Mouse (Mus musculus): Measurements from ENCODE around the gene Slc5a9. TPM values are rescaled to one million over a fixed set of nuclear protein-coding genes. Genes with fewer than 3 reads are reported as not detected.

Slc5a9 gene
- polyA plus RNA-seq (2014; fragmentation: Illumina TruSeq; extraction: RNeasy Lipid Tissue Mini Kit (QIAGEN cat#74804); ENCODE audit: low read depth, low replicate concordance), result 0.57 TPM

GRCm38 (mm10) chr4:111902775-111903174 lies at the start of gene Slc5a9:
Slc5a9 (minus strand) TSS chr4:111902918.

GRCm38 (mm10) chr4:111919092-111919491 lies 16.4 kb upstream of the Slc5a9 start, which contains the start of gene Skint8:
Skint8 (plus strand) TSS chr4:111919392.

Other genes with a start within 250 kb of the Slc5a9 start
- 1,905 TPM for gene Spata6, start 182.9 kb downstream of the Slc5a9 start, polyA plus RNA-seq (2014; fragmentation: Illumina TruSeq; extraction: RNeasy Lipid Tissue Mini Kit (QIAGEN cat#74804); ENCODE audit: low read depth, low replicate concordance)
- gene Skint8, start 16.5 kb upstream of the Slc5a9 start, polyA plus RNA-seq (2014; fragmentation: Illumina TruSeq; extraction: RNeasy Lipid Tissue Mini Kit (QIAGEN cat#74804); ENCODE audit: low read depth, low replicate concordance), result 2.0 TPM
- gene Skint7, start 70.0 kb upstream of the Slc5a9 start, polyA plus RNA-seq (2014; fragmentation: Illumina TruSeq; extraction: RNeasy Lipid Tissue Mini Kit (QIAGEN cat#74804); ENCODE audit: low read depth, low replicate concordance), result not detected
- gene Skint1, start 103.4 kb upstream of the Slc5a9 start, polyA plus RNA-seq (2014; fragmentation: Illumina TruSeq; extraction: RNeasy Lipid Tissue Mini Kit (QIAGEN cat#74804); ENCODE audit: low read depth, low replicate concordance), result not detected
- gene Skint4, start 169.1 kb upstream of the Slc5a9 start, polyA plus RNA-seq (2014; fragmentation: Illumina TruSeq; extraction: RNeasy Lipid Tissue Mini Kit (QIAGEN cat#74804); ENCODE audit: low read depth, low replicate concordance), result not detected